ENCODE assay signal across 8 mouse cellular contexts in the genomic region with DNA sequence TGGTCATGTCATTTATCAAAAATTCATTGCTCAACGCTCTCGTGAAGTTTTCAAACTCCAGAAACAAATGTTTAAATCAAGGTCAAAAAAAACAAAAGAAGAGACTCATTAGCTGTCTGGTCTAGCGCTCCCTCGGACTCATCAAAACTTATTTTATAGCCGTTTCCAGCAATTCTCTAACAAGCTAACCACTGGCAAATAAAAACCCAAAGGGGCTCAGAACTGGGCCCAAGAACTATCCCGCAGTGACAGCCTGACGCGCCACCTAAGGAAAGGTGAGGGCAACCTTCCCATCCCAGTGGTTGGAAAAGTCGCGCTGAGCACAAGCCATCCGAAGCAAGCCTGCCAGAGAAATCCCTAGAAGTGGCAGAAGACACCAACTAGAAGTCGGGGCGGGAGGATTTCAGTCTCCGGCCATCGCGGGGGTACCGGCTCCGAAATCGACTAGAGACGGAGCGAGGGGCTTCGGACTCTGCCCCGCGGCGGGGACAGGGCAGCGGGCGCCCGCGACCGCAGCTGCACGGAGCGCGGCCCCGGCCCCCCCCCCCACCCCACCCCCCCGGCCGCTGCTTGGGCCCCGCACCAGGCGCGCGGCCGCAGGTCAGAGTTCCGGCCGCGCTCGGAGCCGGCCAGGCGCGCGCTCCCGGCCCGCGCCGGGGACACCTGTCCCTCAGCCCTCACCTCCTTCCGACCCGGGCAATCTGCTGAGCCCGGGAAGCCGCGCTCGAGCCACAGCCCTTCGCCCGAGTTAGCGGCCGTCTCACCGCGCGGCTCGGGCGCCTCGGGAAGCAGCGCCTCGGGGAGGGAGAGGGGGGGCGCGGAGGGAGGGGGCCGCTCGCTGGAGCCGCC. TPM values are rescaled to one million over a fixed set of nuclear protein-coding genes. Genes with fewer than 3 reads are reported as not detected.
A peak's percentile ranks its signal among the peaks of the same experiment; 100 is the strongest.
DNase-seq lines count a peak whose midpoint lies in the region; ATAC-seq lines count a peak whose summit lies in the region.

No protein-coding gene starts in this region.

- whole genome bisulfite sequencing in intestine, embryonic 16.5 days = under 1% methylated on average over 46 of the region's 76 CpGs
- WGBS in liver, embryonic 11.5 days = under 1% methylated on average over 42 of the region's 76 CpGs
- under 1% methylated on average over 50 of the region's 76 CpGs for WGBS in neural tube, embryonic 11.5 days

- H3K4me1 ChIP-seq in intestine, embryonic 16.5 days (ENCODE audit: control insufficient read depth, insufficient read depth, low read length) = peaks cover 5% of the 10 kb centered on the region; the same call in 1 of the 2 replicates
- H3K4me1 ChIP-seq in liver, embryonic 11.5 days (replicated peaks; ENCODE audit: control insufficient read depth, insufficient read depth, low read length) = peaks cover 4% of the 10 kb centered on the region; the same call in 1 of the 2 replicates
- peaks cover 4% of the 10 kb centered on the region for H3K4me1 ChIP-seq in neural tube, embryonic 11.5 days (ENCODE audit: control insufficient read depth, insufficient read depth, low read length)

- peak overlapping the region; percentile 57 for H3K4me2 ChIP-seq in intestine, embryonic 16.5 days (ENCODE audit: low read depth, low read length)
- H3K4me2 ChIP-seq in liver, embryonic 11.5 days = peak overlapping the region; percentile 84
- H3K4me2 ChIP-seq in neural tube, embryonic 11.5 days (ENCODE audit: low read depth) = peak overlapping the region; percentile 81

- no peaks in the 10 kb centered on the region for H3K9me3 ChIP-seq in intestine, embryonic 16.5 days (ENCODE audit: control insufficient read depth, low read length)
- H3K9me3 ChIP-seq in liver, embryonic 11.5 days (ENCODE audit: control insufficient read depth, low read length) = no peaks in the 10 kb centered on the region
- no peaks in the 10 kb centered on the region for H3K9me3 ChIP-seq in neural tube, embryonic 11.5 days (ENCODE audit: control insufficient read depth, low read length)

- H3K9ac ChIP-seq in intestine, embryonic 16.5 days (ENCODE audit: low read depth, low read length) = peak overlapping the region; percentile 95
- H3K9ac ChIP-seq in liver, embryonic 11.5 days (ENCODE audit: low read depth, low read length) = peak overlapping the region; percentile 91
- peak overlapping the region; percentile 87 for H3K9ac ChIP-seq in neural tube, embryonic 11.5 days (ENCODE audit: low read length)

- H3K27me3 ChIP-seq in intestine, embryonic 16.5 days (replicated peaks; ENCODE audit: control insufficient read depth, insufficient read depth, low read length) = no peaks in the 10 kb centered on the region
- no peaks in the 10 kb centered on the region for H3K27me3 ChIP-seq in liver, embryonic 11.5 days (replicated peaks; ENCODE audit: control insufficient read depth, insufficient read depth, low read length)
- H3K27me3 ChIP-seq in neural tube, embryonic 11.5 days (ENCODE audit: control insufficient read depth, insufficient read depth, low read length) = no peaks in the 10 kb centered on the region

- H3K27ac ChIP-seq in intestine, embryonic 16.5 days (ENCODE audit: low read length) = peak overlapping the region; percentile 93
- peak overlapping the region; percentile 73 for H3K27ac ChIP-seq in liver, embryonic 11.5 days (ENCODE audit: low read depth, low read length)
- peak overlapping the region; percentile 91 for H3K27ac ChIP-seq in neural tube, embryonic 11.5 days (ENCODE audit: low read depth, low read length)

- DNase-seq in urinary bladder, postnatal 14 days (ENCODE audit: low spot score) = peak; percentile 26
- DNase-seq in urinary bladder, postnatal 25 days (ENCODE audit: low spot score) = no peak
- DNase-seq in cerebellum, postnatal 36 days = peak; percentile 36 to 41
- peak; percentile 28 for DNase-seq in gastrocnemius, postnatal 25 days
- DNase-seq in liver, embryonic 11.5 days (ENCODE audit: low spot score) = no peak
- no peak for DNase-seq in neural tube, embryonic 11.5 days (ENCODE audit: low spot score)
- DNase-seq in thymus, postnatal 10 days (ENCODE audit: low spot score in 2 of 2) = peak; percentile 23 to 36

- H3K36me3 ChIP-seq in intestine, embryonic 16.5 days (ENCODE audit: control insufficient read depth, insufficient read depth, low read length) = no peaks in the 10 kb centered on the region
- H3K36me3 ChIP-seq in liver, embryonic 11.5 days (ENCODE audit: control insufficient read depth, insufficient read depth, low read length) = no peaks in the 10 kb centered on the region
- no peaks in the 10 kb centered on the region for H3K36me3 ChIP-seq in neural tube, embryonic 11.5 days (ENCODE audit: control insufficient read depth, insufficient read depth, low read length)

- peak; percentile 81 for ATAC-seq in intestine, embryonic 16.5 days
- ATAC-seq in liver, embryonic 11.5 days (replicated peaks; ENCODE audit: low FRiP score) = peak; percentile 79
- ATAC-seq in neural tube, embryonic 11.5 days (ENCODE audit: insufficient read depth, low FRiP score, low TSS enrichment) = peak; percentile 86

- H3K4me3 ChIP-seq in intestine, embryonic 16.5 days (ENCODE audit: low read length) = peak overlapping the region; percentile 83
- peak overlapping the region; percentile 81 for H3K4me3 ChIP-seq in liver, embryonic 11.5 days (ENCODE audit: low read depth, low read length)
- H3K4me3 ChIP-seq in neural tube, embryonic 11.5 days (ENCODE audit: low read depth, low read length) = peak overlapping the region; percentile 83

RNA-seq across cellular contexts. Expression of a gene that starts 29.5 kb away (rescaled TPM):
- total RNA-seq in gastrocnemius, postnatal 25 days (2021) = 10 to 100 TPM; 68.2 to 84.8 TPM
- 127 and 148 TPM in 2 replicates for polyA plus RNA-seq in intestine, embryonic 16.5 days (2015; fragmentation: Nextera tagmentation; extraction: Ambion mirVana)
- 15.8 and 16.5 TPM in 2 replicates for polyA plus RNA-seq in liver, embryonic 11.5 days (2014; fragmentation: Nextera tagmentation; extraction: Ambion mirVana)
- polyA plus RNA-seq in neural tube, embryonic 11.5 days (2014; fragmentation: Nextera tagmentation; extraction: Ambion mirVana) = 20.6 and 21.7 TPM in 2 replicates

RNA-seq across cellular contexts. Expression of a gene that starts 57.5 kb away (rescaled TPM):
- total RNA-seq in gastrocnemius, postnatal 25 days (2021) = 1 to 10 TPM in 1 of 2 experiments, under 1 TPM in 1; 0.15 to 3.1 TPM
- 0.32 and 0.38 TPM in 2 replicates for polyA plus RNA-seq in intestine, embryonic 16.5 days (2015; fragmentation: Nextera tagmentation; extraction: Ambion mirVana)
- polyA plus RNA-seq in liver, embryonic 11.5 days (2014; fragmentation: Nextera tagmentation; extraction: Ambion mirVana) = not detected in 2 replicates
- polyA plus RNA-seq in neural tube, embryonic 11.5 days (2014; fragmentation: Nextera tagmentation; extraction: Ambion mirVana) = 0.19 and 0.28 TPM in 2 replicates

Comparison
In these comparisons a context has a peak if more than half of its experiments do, and no peak if none do; other contexts are left out.
1. DNase-seq: peak in urinary bladder, postnatal 14 days (single experiment), cerebellum, postnatal 36 days (2 of 2), gastrocnemius, postnatal 25 days (single experiment) and thymus, postnatal 10 days (2 of 2); none in urinary bladder, postnatal 25 days (single experiment), liver, embryonic 11.5 days (single experiment) and neural tube, embryonic 11.5 days (single experiment).
2. Peak in every context shown above with its lines, with median percentiles within 50 percentile points of each other: ATAC-seq, H3K27ac ChIP-seq, H3K4me2 ChIP-seq, H3K4me3 ChIP-seq and H3K9ac ChIP-seq.